Mouse (Mus musculus): ENCODE data around the gene Slc27a3.
A peak's percentile ranks its signal among the peaks of the same experiment; 100 is the strongest.

Slc27a3 gene

DNA sequence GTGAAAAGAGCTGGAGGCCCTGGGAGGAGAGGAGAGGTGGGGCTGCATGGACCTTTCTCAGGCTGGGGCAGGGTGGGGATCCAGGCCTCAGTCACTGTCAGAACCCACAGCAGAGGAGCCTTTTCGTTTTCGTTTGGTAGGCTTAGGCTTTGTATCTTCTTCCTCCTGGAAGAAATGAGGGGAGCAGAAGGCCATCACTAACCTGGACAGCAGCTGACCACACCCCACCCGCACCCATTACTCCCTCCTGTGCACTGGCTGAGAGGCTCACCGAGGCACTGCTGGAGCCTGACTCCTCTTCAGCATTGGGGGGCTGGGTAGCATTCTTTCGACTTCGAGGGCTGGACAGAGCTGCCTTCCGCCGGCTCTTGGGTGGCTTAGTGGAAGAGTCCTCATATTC lies 2.2 kb upstream of the Slc27a3 start:
- no peak for DNase-seq (ENCODE audit: low spot score in 2 of 2)

DNA sequence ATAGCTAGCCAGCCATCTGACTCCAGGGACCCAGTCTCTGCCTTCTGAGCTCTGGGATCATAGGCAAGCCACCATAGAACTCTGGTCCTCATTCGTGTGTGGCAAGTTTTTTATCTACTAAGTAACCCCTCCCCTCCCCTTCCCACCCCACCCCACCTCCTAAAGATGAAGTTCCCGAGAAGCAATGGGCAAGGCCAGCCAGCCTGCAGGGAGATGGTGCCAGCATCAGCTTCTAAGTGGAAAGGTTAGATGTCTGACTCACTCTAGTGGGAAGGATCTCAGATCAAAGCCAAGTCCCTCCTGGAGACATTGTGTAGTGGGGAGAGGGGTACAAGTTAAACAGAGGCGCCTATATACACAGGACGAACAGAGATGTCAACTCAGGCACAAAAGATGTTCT lies 1.3 kb upstream of the Slc27a3 start:
- DNase-seq (ENCODE audit: low spot score in 2 of 2), result no peak

DNA sequence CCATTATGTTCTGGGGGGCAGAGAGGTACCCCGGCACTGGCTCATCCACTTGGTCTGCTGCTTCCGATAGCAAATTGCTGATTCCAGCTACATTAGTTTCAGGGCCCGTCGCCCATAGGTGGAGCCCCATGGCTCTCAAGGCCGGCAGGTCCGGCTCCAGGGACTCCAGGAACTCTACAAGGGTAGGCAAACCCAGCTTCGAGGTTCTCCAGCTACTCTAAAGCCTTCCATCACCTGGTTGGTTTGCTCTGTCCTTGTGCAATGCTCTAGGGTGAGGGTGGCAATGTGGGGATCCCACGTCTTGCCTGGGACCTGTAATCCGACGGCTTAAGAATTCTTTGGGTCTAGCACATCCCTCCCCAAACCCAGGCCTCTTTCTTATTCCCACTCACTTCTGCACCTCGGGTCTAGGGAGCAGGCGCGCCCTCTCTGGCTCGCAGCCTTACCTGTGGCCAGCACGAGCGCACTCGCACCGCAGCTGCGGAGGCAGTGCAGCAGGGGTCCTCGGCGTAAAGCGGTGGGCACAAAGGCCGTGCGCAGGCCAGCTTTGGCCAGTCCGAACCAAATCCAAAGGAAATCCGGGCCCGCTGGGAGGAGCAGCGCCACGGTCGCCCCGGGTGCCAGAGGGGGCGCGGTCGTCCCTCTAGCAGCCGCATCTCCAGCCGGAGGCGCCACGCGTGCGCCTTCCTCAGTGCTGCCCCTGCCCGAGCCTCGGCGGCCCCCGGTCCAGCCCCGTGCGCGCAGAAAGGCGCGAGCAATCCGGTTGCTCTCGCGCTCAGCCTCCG lies 820 bp downstream of the Slc27a3 start:
- DNase-seq (ENCODE audit: low spot score in 2 of 2), result peak in 1 of 2 experiments; percentile 45

DNA sequence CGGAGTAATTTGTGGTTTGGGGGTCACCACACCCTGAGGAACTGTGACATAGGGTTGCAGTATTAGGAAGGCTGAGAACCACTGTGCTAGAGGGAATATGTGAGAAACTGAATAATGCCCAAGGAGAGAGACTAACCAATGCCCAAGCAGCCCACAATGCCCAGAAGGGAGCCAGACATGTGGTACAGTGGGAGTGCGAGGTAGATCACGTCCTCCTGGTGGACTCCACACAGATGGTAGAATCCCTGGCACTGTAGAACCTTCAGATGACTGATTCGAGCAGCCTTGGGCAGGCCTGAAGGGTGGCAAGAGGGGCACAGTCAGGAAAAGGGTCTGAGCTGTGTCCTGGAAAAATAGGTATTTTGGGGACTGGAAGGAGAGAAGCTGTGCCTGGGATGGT lies 1.5 kb downstream of the Slc27a3 start:
- no peak for DNase-seq (ENCODE audit: low spot score in 2 of 2)

DNA sequence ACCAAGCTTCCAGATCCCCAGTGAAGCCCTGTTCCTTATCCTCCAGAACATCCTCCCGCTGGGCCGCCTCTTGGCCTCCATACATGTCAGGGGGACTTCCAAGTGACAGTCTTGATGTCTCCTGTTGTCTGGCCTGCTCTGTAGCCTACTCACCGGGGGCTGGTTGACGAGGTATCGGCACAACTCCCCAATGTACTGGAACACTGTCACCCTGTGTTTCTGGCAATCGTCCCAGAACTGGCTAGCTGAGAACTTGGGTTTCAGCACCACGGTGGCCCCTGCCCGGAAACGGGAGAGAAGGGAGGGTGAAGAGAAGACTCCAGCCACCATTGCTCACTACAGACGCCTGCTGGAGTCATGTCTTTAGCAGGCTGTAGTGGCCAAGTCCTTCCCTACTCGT lies 2.3 kb downstream of the Slc27a3 start:
- DNase-seq (ENCODE audit: low spot score in 2 of 2), result peak; percentile 34 to 42

DNA sequence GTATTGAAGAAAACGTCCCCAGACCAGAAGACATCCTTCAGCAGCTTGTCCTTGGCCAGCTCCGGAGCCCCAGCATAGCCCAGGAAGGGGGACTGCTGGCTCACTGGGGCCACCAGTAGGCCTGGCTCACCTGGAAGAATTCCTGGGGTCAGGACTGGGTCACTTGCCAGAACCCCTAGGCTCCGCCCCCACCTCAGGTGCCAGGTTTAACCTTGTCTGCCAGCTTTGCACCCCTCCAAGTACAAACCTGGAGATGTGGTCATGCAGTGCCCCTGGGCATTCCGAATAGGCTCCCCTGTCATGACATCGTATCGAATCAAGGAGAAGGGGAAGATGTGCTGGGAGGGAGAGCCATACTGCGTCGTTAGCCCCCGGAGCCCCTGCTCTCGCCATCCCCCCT lies 2.9 kb downstream of the Slc27a3 start:
- no peak for DNase-seq (ENCODE audit: low spot score in 2 of 2)

DNA sequence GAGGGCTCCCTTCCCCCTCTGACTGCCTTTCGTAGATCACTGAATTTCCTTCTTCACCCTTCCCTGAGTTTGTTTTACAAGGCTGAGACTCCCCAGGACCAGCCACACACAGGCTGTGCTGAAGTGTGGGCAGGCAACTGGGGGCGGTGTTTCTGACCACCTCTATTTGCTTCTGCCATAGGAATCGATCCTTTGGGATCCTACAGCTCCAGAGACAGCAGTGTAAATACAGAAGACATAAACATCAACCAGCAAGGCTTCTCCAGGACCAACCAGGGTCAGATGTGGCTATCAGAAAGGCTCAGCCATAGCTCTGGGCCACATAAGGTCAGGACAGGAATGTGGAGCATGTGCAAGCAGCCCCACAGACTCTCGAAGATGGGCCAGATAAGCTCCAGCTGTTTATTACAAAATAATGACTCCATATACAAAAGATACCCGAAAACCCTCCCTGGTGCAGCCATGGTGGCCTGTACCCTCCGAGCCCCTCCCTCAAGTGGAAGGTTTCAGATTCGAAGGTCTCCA lies 4.8 kb downstream of the Slc27a3 start:
- DNase-seq (ENCODE audit: low spot score in 2 of 2), result no peak

DNA sequence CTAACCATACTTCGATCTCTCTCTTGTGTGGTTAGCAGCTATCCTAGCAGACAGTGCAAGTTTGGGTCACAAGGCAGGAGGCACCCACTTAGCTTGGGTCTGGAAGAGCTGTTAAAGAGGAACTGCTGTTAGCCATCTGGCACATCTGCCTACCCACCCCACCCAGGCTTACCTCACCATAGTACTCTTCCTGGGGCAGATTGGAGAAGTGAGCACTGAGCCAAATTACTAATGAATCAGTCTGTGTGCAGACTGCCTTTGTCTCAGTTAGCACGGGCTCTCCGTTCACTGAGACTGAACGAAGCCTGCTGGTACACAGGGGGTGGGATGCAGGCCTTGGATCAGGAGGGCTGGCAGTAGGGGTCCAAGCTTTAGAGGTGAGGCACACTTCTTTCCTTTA lies 6.0 kb downstream of the Slc27a3 start:
- DNase-seq (ENCODE audit: low spot score in 2 of 2), result no peak

DNA sequence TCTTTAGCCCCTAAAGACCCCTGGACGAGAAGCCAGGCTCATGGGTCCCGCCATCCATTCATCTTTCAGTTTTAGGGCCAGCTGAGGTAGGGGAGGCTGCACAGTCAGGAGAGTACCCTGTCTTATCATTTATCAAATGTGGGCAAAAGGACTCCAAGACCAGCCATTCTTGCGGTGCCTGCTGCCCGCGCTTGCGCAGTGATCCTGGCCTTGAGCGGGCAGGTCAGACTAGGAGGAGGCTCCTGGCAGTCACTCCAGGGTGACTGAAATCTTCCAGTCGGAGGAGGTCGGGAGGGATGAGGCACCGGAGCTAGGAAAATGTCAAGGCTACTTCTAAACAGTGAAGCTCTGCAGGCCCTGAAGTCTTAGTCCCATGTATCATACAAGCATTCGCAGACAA lies 8.0 kb downstream of the Slc27a3 start:
- no peak for DNase-seq (ENCODE audit: low spot score in 2 of 2)

DNA sequence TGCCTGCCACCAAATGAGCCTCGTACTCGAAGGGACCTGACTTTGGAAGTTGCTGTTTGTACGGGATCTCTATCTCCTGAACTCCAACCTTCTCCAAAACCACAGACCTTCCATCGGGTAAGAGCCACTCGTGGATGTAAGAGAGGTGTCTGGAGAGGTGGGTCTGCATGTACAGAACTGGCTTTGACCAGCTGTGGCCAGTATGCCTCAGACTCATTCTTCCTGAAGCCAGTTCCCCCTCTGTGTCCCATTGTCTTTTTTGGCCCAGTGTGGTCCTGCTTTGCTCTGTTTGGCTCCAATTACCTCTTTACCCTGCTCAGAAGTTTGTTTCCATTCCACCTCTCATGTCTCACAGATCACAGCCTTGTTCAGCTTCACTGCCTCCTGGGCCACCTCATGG lies 11.2 kb downstream of the Slc27a3 start:
- no peak for DNase-seq (ENCODE audit: low spot score in 2 of 2)

DNA sequence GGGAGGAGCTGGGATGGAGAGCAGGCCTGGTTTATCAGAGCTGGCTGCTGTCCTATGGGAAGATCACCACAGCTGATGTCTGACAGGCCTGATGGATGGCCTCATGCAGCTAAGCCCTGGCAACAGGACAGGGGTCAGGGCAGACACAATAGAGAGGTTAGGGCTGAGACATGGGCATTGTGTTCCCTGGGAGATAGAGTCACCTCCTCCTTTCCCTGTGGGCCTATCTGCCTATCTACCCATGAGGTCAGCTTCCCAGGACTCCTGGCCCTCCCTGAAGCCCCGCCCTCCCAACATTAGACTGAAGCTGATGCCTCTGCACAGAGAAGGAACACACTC lies 13.5 kb downstream of the Slc27a3 start:
- no peak for DNase-seq (ENCODE audit: low spot score in 2 of 2)

DNA sequence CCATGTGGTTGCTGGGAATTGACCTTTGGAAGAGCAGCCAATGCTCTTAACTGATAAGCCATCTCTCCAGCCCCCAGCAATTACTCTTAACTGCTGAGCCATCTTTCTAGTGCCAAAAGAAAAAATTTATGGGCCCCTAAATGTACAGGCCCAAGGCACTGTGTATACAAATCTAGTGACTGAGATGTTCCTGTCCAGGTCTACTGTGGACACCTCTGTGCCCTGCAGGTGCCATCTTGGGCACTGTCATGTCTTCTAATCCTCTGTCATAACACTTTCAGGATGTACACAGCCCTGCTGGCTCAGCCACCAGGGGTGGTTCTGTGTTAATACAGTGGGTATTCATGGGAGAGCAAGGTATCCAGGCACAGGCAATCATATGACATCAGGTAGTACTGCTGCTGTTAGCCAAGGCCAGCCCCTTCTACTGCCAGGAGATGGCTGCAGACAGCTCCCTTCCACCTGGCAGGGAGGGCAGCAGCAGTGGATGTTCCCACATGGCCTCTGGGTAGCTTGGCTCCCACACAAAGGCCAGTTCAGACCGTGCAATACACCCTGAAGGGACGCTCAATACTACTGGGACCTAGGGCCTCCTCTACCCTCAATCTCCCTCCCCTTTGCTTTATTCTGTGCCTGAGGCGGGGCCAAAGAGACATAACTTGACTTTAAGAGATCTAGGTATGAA lies 14.0 kb downstream of the Slc27a3 start:
- DNase-seq (ENCODE audit: low spot score in 2 of 2), result no peak

DNA sequence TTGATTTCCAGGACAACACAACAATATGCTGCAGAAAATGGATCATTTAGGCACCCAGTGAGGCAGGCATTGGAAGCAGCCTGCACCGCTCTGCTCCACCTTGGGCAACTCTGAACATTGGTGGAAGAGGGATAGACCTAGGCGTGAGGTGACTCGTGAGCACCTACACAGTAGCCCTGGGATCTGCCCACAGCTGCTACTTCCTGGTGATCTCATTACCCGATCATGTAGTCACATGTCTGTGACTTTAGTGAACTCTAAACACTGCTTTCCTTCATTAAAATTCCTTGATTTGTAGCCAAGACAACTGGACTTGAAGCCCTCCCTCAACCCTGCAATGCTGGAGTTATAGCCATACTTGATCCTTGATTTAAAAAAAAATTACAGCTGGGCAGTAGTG lies 15.4 kb downstream of the Slc27a3 start:
- DNase-seq (ENCODE audit: low spot score in 2 of 2), result no peak

DNA sequence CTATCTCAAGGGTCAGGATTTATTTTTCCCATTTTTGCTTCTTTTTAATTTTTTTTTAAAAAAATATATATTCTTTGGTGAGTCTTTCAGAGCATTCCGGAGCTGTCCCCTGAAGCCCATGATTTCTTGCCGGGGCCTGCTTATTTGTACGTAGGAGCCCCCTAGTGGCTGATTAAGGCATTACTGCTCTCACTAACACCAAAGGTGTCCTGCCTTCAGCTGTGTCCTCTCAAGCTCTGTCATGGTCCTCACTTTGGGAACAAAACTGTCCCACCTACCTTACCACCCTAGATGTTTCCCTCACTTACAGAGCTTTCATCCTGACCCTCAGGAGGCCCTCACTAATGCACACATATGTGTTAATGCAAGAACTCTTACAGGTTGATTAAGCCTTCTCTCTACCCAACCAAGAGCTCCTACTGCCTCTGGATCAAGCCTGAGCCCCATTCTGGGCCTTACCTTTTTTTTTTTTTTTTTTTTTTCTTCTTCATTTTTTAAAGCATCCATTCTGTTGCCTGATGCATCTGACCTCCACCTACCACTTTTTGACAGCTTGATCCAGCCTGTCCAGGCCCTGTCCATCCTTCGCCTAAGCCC lies 16.2 kb downstream of the Slc27a3 start:
- DNase-seq (ENCODE audit: low spot score in 2 of 2), result peak; percentile 60 to 77

DNA sequence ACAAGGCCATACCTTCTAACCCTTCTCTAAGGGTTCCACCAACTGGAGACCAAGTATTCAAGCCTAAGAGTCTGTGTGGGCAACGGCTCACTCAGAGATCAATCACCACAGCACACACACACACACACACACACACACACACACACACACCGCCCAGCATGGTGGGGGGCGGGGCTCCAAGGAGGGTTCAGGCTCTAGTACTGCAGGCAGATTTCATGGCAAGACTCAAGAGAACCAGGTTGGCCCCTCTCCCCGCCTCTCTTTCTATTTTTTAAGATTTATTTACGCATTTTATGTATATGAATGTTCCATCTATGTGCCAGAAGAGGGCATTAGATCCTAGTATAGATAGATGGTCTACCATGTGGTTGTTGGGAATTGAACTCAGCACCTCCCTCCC lies 16.9 kb downstream of the Slc27a3 start:
- DNase-seq (ENCODE audit: low spot score in 2 of 2), result no peak

DNA sequence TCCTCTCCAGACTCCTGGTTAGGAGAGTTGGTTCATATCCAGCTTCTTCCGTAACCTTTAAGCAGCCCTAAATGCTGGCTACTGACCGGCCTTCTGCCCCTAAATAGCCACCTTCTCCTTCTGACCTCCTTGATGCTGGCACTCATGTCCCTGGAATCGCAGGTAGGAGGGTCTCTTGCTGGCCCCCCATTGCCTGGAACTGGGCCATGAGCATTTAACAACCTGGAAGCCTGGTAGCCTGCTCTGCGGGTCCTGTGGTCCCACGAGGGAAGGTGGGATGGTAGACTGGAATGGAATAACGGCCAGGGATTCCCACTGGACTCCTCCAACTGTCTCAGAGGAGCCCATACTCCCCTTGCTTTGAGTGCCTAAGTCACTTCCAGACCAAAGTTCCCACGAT lies 17.9 kb downstream of the Slc27a3 start:
- DNase-seq (ENCODE audit: low spot score in 2 of 2), result no peak

DNA sequence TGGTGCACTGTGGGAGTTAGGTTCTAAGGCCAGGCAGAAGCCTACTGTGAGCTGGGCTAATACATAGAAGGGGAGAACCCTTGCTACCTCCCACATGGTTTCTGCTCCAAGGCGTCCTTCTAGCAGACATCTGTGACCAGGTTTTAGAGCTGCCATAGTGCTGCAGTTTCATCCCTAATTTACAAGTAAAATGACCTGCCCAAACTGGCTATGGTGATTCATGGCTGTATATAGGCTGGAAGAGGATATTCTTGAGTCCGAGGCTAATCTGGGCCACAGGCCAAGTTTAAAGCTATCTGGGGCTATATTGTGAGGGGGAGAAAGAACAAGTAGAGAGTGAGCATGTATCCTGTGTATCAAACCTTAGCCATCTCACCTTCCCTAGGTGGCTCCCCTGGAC lies 20.7 kb downstream of the Slc27a3 start:
- no peak for DNase-seq (ENCODE audit: low spot score in 2 of 2)

DNA sequence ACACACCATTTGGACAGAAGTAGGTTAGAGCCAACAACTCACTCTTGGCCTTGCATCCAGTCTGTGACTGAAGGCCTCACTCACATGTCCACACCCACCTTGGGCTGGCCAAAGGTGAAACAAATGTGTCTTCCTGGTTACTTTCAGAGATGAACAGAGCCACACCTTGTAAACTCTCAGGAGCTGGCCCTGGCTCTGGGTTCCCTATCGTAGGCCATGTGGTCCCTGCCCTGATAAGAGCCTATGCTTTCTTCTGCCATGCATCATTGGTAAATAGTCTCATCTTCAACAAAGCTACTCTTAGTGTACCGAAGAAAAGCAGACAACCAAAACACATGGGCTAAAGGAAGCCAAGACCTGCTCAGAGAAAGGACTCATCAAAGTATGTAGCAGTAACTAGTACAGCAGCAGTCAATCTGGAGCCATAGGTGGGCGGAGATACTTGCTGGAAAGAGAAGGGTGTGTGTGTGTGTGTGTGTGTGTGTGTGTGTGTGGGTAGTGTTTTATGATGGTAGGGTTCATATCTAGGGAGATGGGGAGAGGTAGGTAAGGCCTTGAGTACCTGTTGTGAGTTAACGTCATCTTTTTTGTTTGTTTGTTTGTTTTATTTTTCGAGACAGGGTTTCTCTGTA lies 22.6 kb downstream of the Slc27a3 start:
- no peak for DNase-seq (ENCODE audit: low spot score in 2 of 2)

DNA sequence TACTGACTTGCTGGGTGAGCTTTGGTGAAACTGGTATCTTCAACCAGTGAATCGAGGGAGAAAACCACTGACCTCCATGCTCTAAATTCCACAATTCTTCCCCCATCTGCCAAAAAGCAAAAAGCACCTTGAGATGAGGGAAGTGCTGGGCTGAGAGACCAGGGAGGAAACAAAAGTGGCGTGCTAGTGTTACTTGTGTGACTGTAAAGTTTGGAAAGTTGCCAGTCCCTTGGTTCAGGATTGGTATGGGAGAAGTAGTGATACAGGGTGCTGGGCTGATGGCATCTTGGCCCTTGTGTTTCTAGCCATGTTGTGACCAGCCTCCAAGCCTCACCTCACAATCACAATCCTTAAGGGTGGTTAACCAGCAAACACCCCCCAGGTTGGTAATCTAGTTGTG lies 27.4 kb downstream of the Slc27a3 start:
- DNase-seq (ENCODE audit: low spot score in 2 of 2), result no peak

DNA sequence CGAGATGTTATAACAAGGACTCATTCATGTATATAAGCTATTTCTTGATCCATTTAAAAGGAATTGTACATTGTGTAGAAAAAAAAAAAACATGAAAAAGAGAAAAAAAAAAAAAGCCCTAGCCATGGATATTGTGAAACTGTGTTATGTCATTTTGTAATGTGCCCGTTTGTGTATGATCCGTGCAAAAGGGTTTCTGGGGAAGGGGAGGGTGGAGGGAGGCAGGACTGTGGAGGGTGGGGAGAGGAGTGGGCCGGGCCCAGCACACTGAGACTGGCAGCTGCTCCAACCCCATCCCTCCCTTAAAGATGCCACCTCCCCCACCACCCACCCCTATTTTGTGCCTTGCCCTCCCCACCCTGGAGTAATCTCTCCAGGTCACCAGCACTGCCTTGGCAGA lies 28.3 kb downstream of the Slc27a3 start:
- DNase-seq (ENCODE audit: low spot score in 2 of 2), result no peak

DNA sequence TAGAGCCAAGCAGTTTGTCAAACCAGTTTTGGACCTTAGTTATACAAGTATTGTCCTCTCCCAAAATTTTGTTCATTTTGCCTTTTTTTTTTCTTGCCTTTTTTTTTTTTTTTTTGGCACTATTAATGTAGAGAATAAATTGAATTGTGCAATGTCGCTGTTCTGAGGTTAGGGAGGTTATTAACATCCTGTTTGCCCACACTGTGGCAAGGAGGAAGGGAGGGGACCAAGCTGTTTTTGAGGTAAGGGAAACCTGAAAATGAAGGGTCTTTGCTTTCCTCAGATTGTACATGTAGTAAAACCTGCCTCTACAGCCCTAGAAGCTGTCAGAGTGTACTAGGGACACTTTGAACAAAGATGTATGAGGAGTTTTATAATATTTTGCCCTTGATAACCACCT lies 30.5 kb downstream of the Slc27a3 start:
- DNase-seq (ENCODE audit: low spot score in 2 of 2), result no peak

DNA sequence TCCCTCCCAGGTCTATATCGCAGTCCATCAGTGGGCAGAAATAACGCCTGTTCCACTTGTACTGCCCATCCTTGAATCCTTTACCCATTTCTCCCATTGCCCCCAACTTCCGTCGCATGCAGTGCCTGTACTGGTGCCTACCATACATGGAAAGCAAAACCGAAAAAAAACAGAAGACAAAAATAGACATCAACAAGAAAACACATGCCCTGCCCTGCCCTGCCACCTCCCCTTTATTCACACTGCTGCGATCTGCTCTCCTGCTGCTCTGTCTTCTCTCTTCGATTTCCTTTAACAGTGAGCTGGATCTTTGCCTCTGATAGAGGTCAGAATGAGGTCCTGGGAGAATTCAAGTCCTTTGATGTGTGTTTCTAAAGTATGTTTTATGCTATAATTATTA lies 31.8 kb downstream of the Slc27a3 start:
- no peak for DNase-seq (ENCODE audit: low spot score in 2 of 2)

DNA sequence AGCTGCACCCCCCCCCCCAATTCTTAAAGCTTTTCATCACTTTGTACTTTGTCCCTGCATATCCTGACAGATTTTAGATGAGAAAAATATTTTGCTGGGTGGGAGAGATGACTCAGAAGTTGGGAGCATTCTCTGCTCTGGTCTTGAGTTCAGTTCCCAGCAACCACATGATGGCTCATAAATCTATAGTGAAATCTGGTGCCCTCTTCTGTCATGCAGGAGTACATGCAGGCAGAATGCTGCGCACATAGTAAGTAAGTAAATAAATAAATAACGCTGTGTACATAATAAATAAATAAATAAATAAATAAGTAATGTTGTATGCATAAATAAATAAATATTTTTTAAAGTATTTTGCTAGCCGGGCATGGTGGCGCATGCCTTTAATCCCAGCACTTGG lies 41.9 kb downstream of the Slc27a3 start:
- no peak for DNase-seq (ENCODE audit: low spot score in 2 of 2)

All from frontal cortex, postnatal 10 days (tissue).